Mouse (Mus musculus) liver, embryonic 11.5 days (tissue): ENCODE results near the gene Zfp110. TPM values are rescaled to one million over a fixed set of nuclear protein-coding genes. Genes with fewer than 3 reads are reported as not detected.
"Not testable (repeated sequence)": the region's sequence is repeated elsewhere in the genome, so short reads cannot be mapped to it uniquely, and the experiment has no call there.

Experiments used
- ATAC-seq: fragments of 200-750 bp; cut with Nextera tagmentation; replicated peaks from 2 replicates; pipeline ENCODE4 v1.8.0; 2017; ENCODE audit warnings: moderate number of reproducible peaks, mild to moderate bottlenecking, moderate TSS enrichment, moderate library complexity; ENCODE audit not compliant: low FRiP score
- DNase-seq: peaks from one replicate; pipeline ENCODE4 v3.0.0-alpha.2; 2017; ENCODE audit warnings: low spot score
- H3K27ac ChIP-seq: fragments of 300-500 bp; sonication (generic); 2 replicates; pipeline ENCODE4 v1.5.1; 2014; ENCODE audit warnings: mild to moderate bottlenecking, low read depth, low read length, control low read depth
- H3K27me3 ChIP-seq: fragments of 300-500 bp; sonication (generic); replicated peaks from 2 replicates; pipeline ENCODE4 v1.6.1; 2014; ENCODE audit warnings: low read length, mixed read lengths; ENCODE audit not compliant: control insufficient read depth, insufficient read depth
- H3K36me3 ChIP-seq: fragments of 300-500 bp; sonication (generic); 2 replicates; pipeline ENCODE4 v1.6.1; 2014; ENCODE audit warnings: mild to moderate bottlenecking, low read length, moderate library complexity, mixed read lengths; ENCODE audit not compliant: control insufficient read depth, insufficient read depth
- H3K4me1 ChIP-seq: fragments of 300-500 bp; sonication (generic); replicated peaks from 2 replicates; pipeline ENCODE4 v1.6.1; 2014; ENCODE audit warnings: low read length, mixed read lengths; ENCODE audit not compliant: control insufficient read depth, insufficient read depth
- H3K4me2 ChIP-seq: fragments of 300-500 bp; sonication (generic); 2 replicates; pipeline ENCODE4 v1.6.1; 2014; ENCODE audit warnings: mild to moderate bottlenecking, control low read depth, moderate library complexity
- H3K4me3 ChIP-seq: fragments of 300-500 bp; sonication (generic); 2 replicates; pipeline ENCODE4 v1.5.1; 2014; ENCODE audit warnings: low read depth, low read length, control low read depth
- H3K9ac ChIP-seq: fragments of 300-500 bp; sonication (generic); 2 replicates; pipeline ENCODE4 v1.6.1; 2014; ENCODE audit warnings: low read depth, low read length, control low read depth
- H3K9me3 ChIP-seq: fragments of 300-500 bp; sonication (generic); 2 replicates; pipeline ENCODE4 v1.6.1; 2016; ENCODE audit warnings: low read length, inconsistent platforms, mixed read lengths; ENCODE audit not compliant: control insufficient read depth
- WGBS: fragments of 180-500 bp; shearing (Covaris S2); extraction: QIAGEN DNeasy Blood & Tissue Kit; methylation state at CpG from one replicate; pipeline ENCODE4 v1.1.7; 2014; 5-methylcytosine and 5-hydroxymethylcytosine counted together
- polyA plus RNA-seq: library from polyadenylated mRNA; unstranded; fragments of >200 nt; fragmentation: Nextera tagmentation; extraction: Ambion mirVana; gene quantifications from 2 replicates; pipeline ENCODE4 v1.2.1, GENCODE M21; 2014

The Zfp110 gene
- polyA plus RNA-seq, 1 experiment from 2014 or later = 27.5 TPM

- H3K4me2 ChIP-seq = no peak overlapping the region
- WGBS = 92% methylated on average over 8 of the region's 8 CpGs
- no peak for ATAC-seq
- H3K9me3 ChIP-seq = peaks cover 23% of the 10 kb centered on the region
- DNase-seq = no peak
- H3K27ac ChIP-seq = no peak overlapping the region
- H3K9ac ChIP-seq = no peak overlapping the region
- H3K4me1 ChIP-seq = no peaks in the 10 kb centered on the region; the same call in 1 of the 2 replicates
- H3K36me3 ChIP-seq = peaks cover 28% of the 10 kb centered on the region
- no peaks in the 10 kb centered on the region for H3K27me3 ChIP-seq
- H3K4me3 ChIP-seq = no peak overlapping the region
Observed at GRCm38 (mm10) chr7:12815566-12815965, 19.0 kb upstream of the Zfp110 start.

GRCm38 (mm10) chr7:12818521-12819295 lies 15.9 kb upstream of the Zfp110 start, which contains the start of gene Zfp329:
TSS of gene Zfp329 (minus strand) at chr7:12818858.
- Histone ChIP-seq H3K4me1 (no peaks in the 10 kb centered on the region; the same call in 1 of the 2 replicates), H3K9ac (peak within 1 kb of the TSS; percentile 87), H3K4me2 (peak within 1 kb of the TSS; percentile 81), H3K27me3 (no peaks in the 10 kb centered on the region), H3K4me3 (peak within 1 kb of the TSS; percentile 87), H3K9me3 (peaks cover 13% of the 10 kb centered on the region), H3K27ac (0 out of 2 replicates have a peak within 1 kb of the TSS, but pooled peaks have one; percentile 32), H3K36me3 (peaks cover 10% of the 10 kb centered on the region)
- under 1% methylated on average over 40 of the region's 40 CpGs for WGBS
- DNase-seq = peak; percentile 86
- ATAC-seq = peak; percentile 97

DNA sequence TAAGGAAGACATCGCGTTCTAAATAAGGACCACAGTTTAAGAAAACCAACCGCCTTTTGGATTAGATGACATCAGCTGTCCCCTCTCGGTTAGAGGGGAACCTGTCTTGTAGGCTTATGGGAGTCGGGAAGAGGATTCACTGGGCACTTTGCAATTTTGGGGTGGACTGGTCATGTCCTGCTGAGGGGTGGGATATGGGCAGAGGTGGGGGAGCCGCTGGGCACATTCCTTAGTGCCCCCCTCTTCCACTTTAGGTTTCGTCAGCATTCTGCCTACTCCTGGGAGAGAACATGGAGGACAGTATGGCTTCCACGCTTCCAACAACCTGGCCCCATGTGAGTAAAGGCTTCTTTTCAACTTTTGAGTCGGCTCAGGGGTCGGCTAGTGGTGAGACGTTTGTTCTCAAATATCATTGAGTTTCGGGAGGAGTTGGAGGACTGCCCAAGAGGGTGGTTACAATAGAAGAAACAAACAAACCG lies 671 bp downstream of the Zfp110 start:
- no peak for DNase-seq
- Histone ChIP-seq H3K4me1 (no peaks in the 10 kb centered on the region), H3K27ac (peak overlapping the region; percentile 8), H3K4me2 (peak overlapping the region; percentile 79), H3K27me3 (no peaks in the 10 kb centered on the region), H3K36me3 (peaks cover 37% of the 10 kb centered on the region), H3K4me3 (peak overlapping the region; percentile 76), H3K9ac (peak overlapping the region; percentile 73), H3K9me3 (peaks cover 12% of the 10 kb centered on the region)
- ATAC-seq = peak; percentile 32
- WGBS = 36% methylated on average over 13 of the region's 13 CpGs

- WGBS = 89% methylated on average over 4 of the region's 4 CpGs
- Histone ChIP-seq H3K9ac (no peak overlapping the region; the same call in 1 of the 2 replicates), H3K27me3 (no peaks in the 10 kb centered on the region), H3K4me3 (peak overlapping the region; percentile 76), H3K9me3 (peaks cover 12% of the 10 kb centered on the region), H3K36me3 (peaks cover 39% of the 10 kb centered on the region), H3K4me1 (no peaks in the 10 kb centered on the region), H3K27ac (no peak overlapping the region), H3K4me2 (peak overlapping the region; percentile 79)
- DNase-seq (no peak), ATAC-seq (no peak)
Observed at GRCm38 (mm10) chr7:12835779-12836178, 1.2 kb downstream of the Zfp110 start.

DNA sequence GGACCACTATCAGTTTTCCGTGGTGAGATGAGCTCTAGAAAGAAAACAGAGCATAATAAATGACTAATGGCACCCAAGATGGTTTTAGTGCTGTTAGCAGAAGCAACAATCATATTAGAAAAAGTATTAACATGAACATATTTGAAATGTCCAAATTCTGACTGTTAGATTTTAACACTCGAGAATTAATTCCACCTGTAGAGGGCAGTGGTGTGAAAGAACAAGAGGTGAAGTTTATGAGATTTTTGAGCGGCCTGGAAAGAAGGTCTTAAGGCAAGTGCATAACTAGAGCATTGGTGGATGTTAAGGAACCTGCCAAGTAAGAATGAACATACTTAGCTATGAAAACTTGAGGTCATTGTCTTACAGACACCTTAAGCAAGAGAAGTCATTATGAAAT lies 39.7 kb downstream of the Zfp110 start:
- no peak overlapping the region for H3K4me3 ChIP-seq
- H3K4me2 ChIP-seq = no peak overlapping the region
- no peaks in the 10 kb centered on the region for H3K36me3 ChIP-seq
- H3K27me3 ChIP-seq = no peaks in the 10 kb centered on the region
- no peak for DNase-seq
- 16% methylated on average over 3 of the region's 3 CpGs for WGBS
- H3K9me3 ChIP-seq = no peaks in the 10 kb centered on the region
- no peaks in the 10 kb centered on the region for H3K4me1 ChIP-seq
- no peak overlapping the region for H3K27ac ChIP-seq
- ATAC-seq = no peak
- no peak overlapping the region for H3K9ac ChIP-seq

DNA sequence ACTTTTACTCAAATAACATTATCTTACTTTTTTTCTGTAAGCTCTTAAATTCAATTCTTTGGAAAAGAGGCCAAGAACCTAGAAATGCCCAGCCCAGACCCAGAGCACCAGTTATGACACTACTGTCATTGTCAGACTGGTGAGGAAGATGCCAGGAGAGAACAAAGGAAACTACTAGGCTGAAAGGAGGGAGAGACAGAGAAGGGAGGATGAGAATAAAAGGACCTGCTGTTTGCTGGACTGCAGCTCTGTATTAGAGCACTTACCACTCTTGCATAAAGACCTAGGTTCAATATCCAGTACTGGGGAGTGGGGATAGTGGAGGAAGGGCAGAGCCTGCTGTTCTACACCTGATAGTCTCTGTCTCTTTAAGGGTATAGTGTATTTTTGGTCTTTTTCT lies 45.5 kb downstream of the Zfp110 start:
- no peak overlapping the region for H3K27ac ChIP-seq
- H3K4me2 ChIP-seq = no peak overlapping the region
- H3K9ac ChIP-seq = no peak overlapping the region
- H3K36me3 ChIP-seq = peaks cover 3% of the 10 kb centered on the region; the same call in 1 of the 2 replicates
- H3K9me3 ChIP-seq = no peaks in the 10 kb centered on the region
- no peak for ATAC-seq
- H3K27me3 ChIP-seq = no peaks in the 10 kb centered on the region
- H3K4me1 ChIP-seq = peaks cover 4% of the 10 kb centered on the region
- no peak for DNase-seq
- H3K4me3 ChIP-seq = no peak overlapping the region

- H3K9me3 ChIP-seq, H3K4me1 ChIP-seq, DNase-seq, H3K27ac ChIP-seq, H3K36me3 ChIP-seq, H3K27me3 ChIP-seq: not testable (repeated sequence)
- WGBS = 40% methylated on average over 8 of the region's 8 CpGs
- peak overlapping the region; percentile 73 for H3K4me2 ChIP-seq
- peak overlapping the region; percentile 55 for H3K4me3 ChIP-seq
- H3K9ac ChIP-seq = 0 out of 2 replicates have a peak overlapping the region, but pooled peaks have one; percentile 38
- ATAC-seq = 0 out of 2 replicates have a peak, but pooled peaks have one; percentile 5
Observed at GRCm38 (mm10) chr7:12880497-12880896, 45.9 kb downstream of the Zfp110 start.

DNA sequence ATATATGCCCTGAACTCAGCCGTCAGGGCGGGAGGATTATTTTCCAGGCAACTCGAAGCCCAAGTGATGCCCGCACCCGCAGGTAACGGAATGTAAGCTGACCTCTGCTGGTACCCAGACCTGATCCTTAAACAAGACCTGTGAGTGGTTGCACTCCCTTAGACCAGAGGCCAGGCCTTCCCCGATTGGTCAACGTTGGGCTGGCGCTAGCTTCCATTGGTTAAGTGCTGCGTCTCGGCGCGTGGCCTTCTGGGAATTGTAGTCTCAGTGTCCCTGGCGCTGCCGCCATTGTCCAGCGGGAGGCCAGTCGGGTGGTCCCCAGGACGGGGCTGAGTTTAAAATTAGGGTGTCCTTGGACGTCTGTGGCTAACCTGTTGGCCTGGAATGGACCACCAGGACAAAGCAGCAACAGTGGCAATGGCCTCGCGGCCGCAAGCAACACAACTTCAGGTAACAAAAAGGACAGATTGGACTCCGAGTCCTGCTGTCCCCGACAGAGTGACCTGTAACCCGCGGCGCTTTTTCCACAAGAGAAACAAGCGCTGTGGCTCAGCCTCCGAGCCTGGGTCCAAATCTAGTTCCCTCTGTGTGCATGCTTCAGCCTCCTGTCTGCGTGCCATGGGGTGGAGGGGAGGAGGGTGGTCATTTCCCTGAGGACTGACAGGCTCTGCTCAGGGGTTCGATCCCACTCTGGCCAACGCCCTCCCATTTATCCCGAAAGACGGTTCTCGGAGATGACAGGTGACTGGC lies 46.5 kb downstream of the Zfp110 start, which contains the start of gene Zfp128:
Zfp128 (plus strand) TSS at position 267 of the 750 bp plus-strand sequence.
- DNase-seq = peak; percentile 89
- Histone ChIP-seq H3K36me3 (peaks cover 3% of the 10 kb centered on the region; the same call in 1 of the 2 replicates), H3K27me3 (no peaks in the 10 kb centered on the region), H3K4me2 (peak within 1 kb of the TSS; percentile 73), H3K27ac (no peak within 1 kb of the TSS), H3K9ac (peak within 1 kb of the TSS; percentile 67), H3K4me3 (peak within 1 kb of the TSS; percentile 55), H3K9me3 (no peaks in the 10 kb centered on the region), H3K4me1 (peaks cover 4% of the 10 kb centered on the region)
- peak; percentile 100 for ATAC-seq
- 2% methylated on average over 35 of the region's 35 CpGs for WGBS
